Mouse (Mus musculus): Measurements from ENCODE around the gene Gls2.
A peak's percentile ranks its signal among the peaks of the same experiment; 100 is the strongest.

Gene Gls2

DNA sequence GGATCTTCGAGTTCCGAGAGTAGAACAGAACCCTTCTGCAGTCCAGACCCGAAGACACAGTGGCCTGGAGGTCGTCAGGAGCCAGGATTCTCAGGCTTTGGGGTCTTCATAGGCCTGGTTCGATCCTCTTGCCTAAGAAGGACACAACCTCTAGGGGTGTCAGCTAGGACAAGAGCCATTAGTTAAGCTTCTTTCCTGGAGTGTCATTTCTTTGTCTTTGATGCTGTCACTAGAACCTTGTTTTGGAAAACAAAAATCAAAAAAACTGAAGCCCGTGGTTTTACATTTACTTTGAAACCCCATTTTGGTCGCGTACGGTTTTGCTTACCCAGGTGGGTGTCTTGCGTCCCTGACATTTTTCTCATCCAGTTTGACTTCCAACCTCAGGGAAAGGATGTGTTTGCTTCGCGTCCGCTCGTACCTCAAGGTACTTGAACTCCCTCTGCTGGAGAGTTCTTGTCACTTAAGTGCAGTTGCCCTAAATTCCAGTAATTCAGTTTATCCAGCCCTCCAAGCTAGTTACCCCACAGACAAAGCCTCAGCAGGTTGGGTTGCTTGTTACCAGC lies 38.2 kb downstream of the Gls2 start:
- DNase-seq, result peak; percentile 43 to 70

DNA sequence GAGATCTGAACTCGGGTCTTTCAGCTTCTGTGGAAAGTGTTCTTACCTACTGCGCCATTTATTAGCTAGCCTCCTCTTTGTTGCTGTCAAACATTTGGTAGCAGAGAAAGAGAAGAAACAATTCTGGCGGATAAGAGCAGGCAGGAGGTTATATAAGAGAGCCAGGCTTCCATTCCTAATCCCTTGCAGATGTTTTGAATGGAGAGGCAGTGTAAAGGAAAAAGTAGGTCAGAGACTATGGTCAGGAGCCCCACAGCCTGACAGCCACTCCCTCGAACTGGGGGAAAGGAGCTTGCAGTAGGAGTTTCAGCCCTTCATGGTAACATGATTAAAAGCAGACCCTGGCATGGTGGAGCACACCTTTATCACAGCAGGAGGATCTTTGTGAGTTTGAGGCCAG lies 42.1 kb downstream of the Gls2 start:
- DNase-seq, result no peak

DNA sequence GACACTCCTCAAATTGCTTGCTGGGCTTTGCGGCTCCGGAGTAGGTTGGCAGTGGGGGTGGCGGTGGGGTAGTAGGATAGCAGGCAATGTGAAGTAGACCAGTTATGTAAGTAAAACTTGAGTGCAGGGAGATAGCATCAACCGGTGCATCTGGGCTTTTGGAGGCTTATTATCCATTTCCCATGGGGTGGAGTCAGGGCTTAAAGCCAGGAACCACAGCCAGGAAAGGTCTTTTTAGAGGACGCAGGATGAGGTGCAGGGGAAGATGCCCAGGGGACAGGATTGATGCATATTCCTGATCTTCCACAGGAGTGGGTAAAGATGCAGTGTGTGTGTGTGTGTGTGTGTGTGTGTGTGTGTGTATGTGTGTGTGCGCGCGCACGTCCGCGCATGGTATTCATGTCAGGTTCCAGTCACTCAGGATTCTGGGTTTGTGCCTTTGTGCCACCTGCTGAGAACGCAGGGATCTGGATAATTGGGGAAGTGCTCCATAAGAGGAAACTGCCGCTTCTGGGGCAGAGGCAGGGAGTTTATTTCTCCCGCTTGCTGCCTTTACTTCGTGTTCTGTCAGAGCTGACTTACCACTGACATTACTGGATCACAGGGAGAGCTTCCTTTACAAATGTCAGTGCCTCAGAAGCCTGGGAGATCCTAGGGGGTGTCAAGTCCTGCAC lies 43.7 kb downstream of the Gls2 start:
- DNase-seq, result peak in 1 of 2 experiments; percentile 20

DNA sequence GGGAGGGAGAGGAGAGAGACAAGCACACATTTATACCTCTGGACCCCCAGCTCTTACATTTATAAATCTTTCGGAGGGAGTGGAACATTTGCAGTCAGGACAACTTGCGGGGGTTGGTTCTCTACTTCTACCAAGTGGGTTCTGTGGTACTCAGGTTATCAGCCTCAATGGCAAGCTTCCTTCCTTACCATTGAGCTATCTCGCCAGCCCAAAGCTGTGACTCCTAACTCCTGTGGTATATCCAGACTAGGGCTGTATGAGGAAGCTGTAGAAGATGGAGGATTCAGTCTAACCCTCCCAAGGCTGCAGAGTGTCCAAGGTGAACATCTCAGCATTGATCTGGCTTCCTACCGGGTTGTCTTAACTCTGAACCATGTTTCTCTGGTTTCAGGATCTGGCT lies 44.9 kb downstream of the Gls2 start:
- DNase-seq, result no peak

DNA sequence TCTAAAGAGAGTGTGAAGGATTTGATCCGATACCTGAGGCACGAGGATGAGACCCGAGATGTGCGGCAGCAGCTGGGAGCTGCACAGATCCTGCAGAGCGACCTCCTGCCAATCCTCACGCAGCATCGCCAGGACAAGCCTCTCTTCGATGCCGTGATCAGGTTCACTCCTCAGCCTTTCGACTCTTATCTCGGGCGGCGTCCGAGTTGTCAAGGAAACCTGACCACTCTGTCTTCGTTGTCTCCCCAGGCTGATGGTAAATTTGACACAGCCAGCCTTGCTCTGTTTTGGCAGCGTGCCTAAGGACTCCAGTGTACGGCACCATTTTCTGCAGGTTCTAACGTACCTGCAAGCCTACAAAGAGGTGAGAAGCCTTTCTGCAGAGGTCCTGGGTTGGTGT lies 45.9 kb downstream of the Gls2 start:
- no peak for DNase-seq

GRCm38 (mm10) chr10:128243252-128243651 lies 49.0 kb downstream of the Gls2 start:
- no peak for DNase-seq

GRCm38 (mm10) chr10:128244121-128244520 lies 49.9 kb downstream of the Gls2 start:
- no peak for DNase-seq

- DNase-seq, result peak; percentile 53 to 65
Measured at GRCm38 (mm10) chr10:128247020-128247732, 52.9 kb downstream of the Gls2 start.

- no peak for DNase-seq
Measured at GRCm38 (mm10) chr10:128250565-128250964, 56.3 kb downstream of the Gls2 start.

- DNase-seq, result no peak
Measured at GRCm38 (mm10) chr10:128253677-128254255, 59.5 kb downstream of the Gls2 start, which contains the start of gene Apon. TSS of gene Apon (plus strand) at chr10:128254096.

- DNase-seq, result no peak
Measured at GRCm38 (mm10) chr10:128255925-128256324, 61.7 kb downstream of the Gls2 start.

GRCm38 (mm10) chr10:128256328-128256727 lies 62.1 kb downstream of the Gls2 start:
- no peak for DNase-seq

DNA sequence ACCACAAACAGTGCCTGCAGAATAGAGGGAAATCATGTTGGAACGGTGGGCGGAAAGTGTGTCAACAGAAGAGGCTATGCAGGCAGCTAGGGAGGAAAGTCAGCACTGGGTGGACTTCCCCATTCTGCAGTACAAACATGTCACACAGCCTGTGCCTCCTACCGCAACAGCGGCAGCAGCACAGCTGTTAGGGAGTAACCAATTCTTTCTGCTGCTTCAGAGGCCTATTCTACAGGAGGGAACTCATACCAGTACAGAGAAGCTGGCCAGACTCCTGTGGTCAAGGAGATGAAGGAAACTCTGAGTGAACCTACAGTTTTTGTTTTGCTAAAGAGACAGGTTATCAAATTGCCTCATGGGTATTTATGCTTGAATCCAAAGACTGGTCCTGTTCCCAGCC lies 64.7 kb downstream of the Gls2 start:
- DNase-seq, result no peak

Measured in kidney, postnatal 4 days (tissue).